Mouse (Mus musculus): ENCODE results near the gene Tln1.
A peak's percentile ranks its signal among the peaks of the same experiment; 100 is the strongest.

GRCm38 (mm10) chr4:43530581-43530980 lies 31.9 kb downstream of the Tln1 start:
- TF ChIP-seq ZNF384 (IDR thresholded peaks at IDR 0.05; ENCODE audit: low read depth, low read length) (0 out of 2 replicates have a peak, but pooled peaks have one; percentile 5), CTCF (IDR thresholded peaks at IDR 0.05 in 2 of 3, conservative IDR thresholded peaks at IDR 0.05 in 1 of 3; ENCODE audit: control insufficient read depth in 1 of 3, insufficient read depth in 1 of 3, low read depth in 2 of 3, low read length in 3 of 3, poor library complexity in 1 of 3, severe bottlenecking in 1 of 3) (peak; percentile 77 to 92 (median 91)), BHLHE40 (IDR thresholded peaks at IDR 0.05; ENCODE audit: borderline replicate concordance, low read depth, low read length) (no peak), POLR2AphosphoS5 (IDR thresholded peaks at IDR 0.05; ENCODE audit: borderline replicate concordance, low read depth, low read length) (no peak), TAL1 (IDR thresholded peaks at IDR 0.05; ENCODE audit: low read length) (no peak), SIN3A (IDR thresholded peaks at IDR 0.05; ENCODE audit: low read length) (peak; percentile 88), RAD21 (IDR thresholded peaks at IDR 0.05; ENCODE audit: low read depth, low read length) (peak; percentile 78), NELFE (IDR thresholded peaks at IDR 0.05; ENCODE audit: low read depth, low read length) (no peak), E2F4 (IDR thresholded peaks at IDR 0.05; ENCODE audit: borderline replicate concordance, low read depth, low read length) (no peak)

Measured in MEL (cell line).